Mouse (Mus musculus): Measurements from ENCODE around the gene Grin2d. TPM values are rescaled to one million over a fixed set of nuclear protein-coding genes. Genes with fewer than 3 reads are reported as not detected.

Gene Grin2d
- polyA plus RNA-seq, 1 experiment from 2014 or later: 0.15 TPM

- Histone ChIP-seq H3K9ac (ENCODE audit: low read length) (peak within 1 kb of the TSS; percentile 81), H3K4me1 (ENCODE audit: control insufficient read depth in 2 of 2, insufficient read depth in 2 of 2, low read length in 2 of 2) (peaks cover 3 to 4% of the 10 kb centered on the region in 2 experiments; a peak in 3 of 4 replicates), H3K4me2 (ENCODE audit: low read length) (peak within 1 kb of the TSS; percentile 96), H3K27me3 (ENCODE audit: control insufficient read depth, insufficient read depth, low read length) (no peaks in the 10 kb centered on the region), H3K36me3 (ENCODE audit: control insufficient read depth, insufficient read depth, low read length) (no peaks in the 10 kb centered on the region), H3K9me3 (ENCODE audit: control insufficient read depth, low read length) (no peaks in the 10 kb centered on the region), H3K4me3 (ENCODE audit: control insufficient read depth in 1 of 2, insufficient read depth in 1 of 2, low read depth in 1 of 2, low read length in 2 of 2) (peak within 1 kb of the TSS; percentile 50 to 59), H3K27ac (replicated peaks in 1 of 2; ENCODE audit: control insufficient read depth in 1 of 2, insufficient read depth in 1 of 2, low read depth in 2 of 2, low read length in 2 of 2) (peak within 1 kb of the TSS; percentile 44 to 79)
- peak; percentile 91 for ATAC-seq (ENCODE audit: insufficient number of reproducible peaks, insufficient read depth, low FRiP score, low read depth)
- whole genome bisulfite sequencing: 1% methylated on average over 40 of the region's 40 CpGs
Measured at GRCm38 (mm10) chr7:45896517-45897257, 18.5 kb upstream of the Grin2d start, which contains the start of the genes Syngr4 and Tmem143. TSS of gene Syngr4 (minus strand) at chr7:45896714. TSS of gene Tmem143 (plus strand) at chr7:45896941.

- H3K9ac ChIP-seq (ENCODE audit: low read length): no peak overlapping the region
- H3K9me3 ChIP-seq (ENCODE audit: control insufficient read depth, low read length): no peaks in the 10 kb centered on the region
- WGBS: 71% methylated on average over 6 of the region's 6 CpGs
- no peak overlapping the region for H3K27ac ChIP-seq (replicated peaks in 1 of 2; ENCODE audit: control insufficient read depth in 1 of 2, insufficient read depth in 1 of 2, low read depth in 2 of 2, low read length in 2 of 2)
- no peaks in the 10 kb centered on the region for H3K36me3 ChIP-seq (ENCODE audit: control insufficient read depth, insufficient read depth, low read length)
- ATAC-seq (ENCODE audit: insufficient number of reproducible peaks, insufficient read depth, low FRiP score, low read depth): no peak
- no peaks in the 10 kb centered on the region for H3K27me3 ChIP-seq (ENCODE audit: control insufficient read depth, insufficient read depth, low read length)
- H3K4me2 ChIP-seq (ENCODE audit: low read length): peak overlapping the region; percentile 96
- H3K4me3 ChIP-seq (ENCODE audit: control insufficient read depth in 1 of 2, insufficient read depth in 1 of 2, low read depth in 1 of 2, low read length in 2 of 2): 0 out of 4 replicates have a peak overlapping the region, but pooled peaks of 1 of the 2 experiments have one; percentile 1
- peaks cover 3 to 4% of the 10 kb centered on the region in 2 experiments; a peak in 3 of 4 replicates for H3K4me1 ChIP-seq (ENCODE audit: control insufficient read depth in 2 of 2, insufficient read depth in 2 of 2, low read length in 2 of 2)
Measured at GRCm38 (mm10) chr7:45895931-45896516, 17.8 kb upstream of the Grin2d start.

- Histone ChIP-seq H3K4me1 (ENCODE audit: control insufficient read depth in 2 of 2, insufficient read depth in 2 of 2, low read length in 2 of 2) (peaks cover 1 to 3% of the 10 kb centered on the region in 2 experiments; a peak in 3 of 4 replicates), H3K4me2 (ENCODE audit: low read length) (no peak overlapping the region), H3K27me3 (ENCODE audit: control insufficient read depth, insufficient read depth, low read length) (no peaks in the 10 kb centered on the region), H3K9me3 (ENCODE audit: control insufficient read depth, low read length) (no peaks in the 10 kb centered on the region), H3K27ac (replicated peaks in 1 of 2; ENCODE audit: control insufficient read depth in 1 of 2, insufficient read depth in 1 of 2, low read depth in 2 of 2, low read length in 2 of 2) (no peak overlapping the region), H3K9ac (ENCODE audit: low read length) (no peak overlapping the region), H3K4me3 (ENCODE audit: control insufficient read depth in 1 of 2, insufficient read depth in 1 of 2, low read depth in 1 of 2, low read length in 2 of 2) (no peak overlapping the region), H3K36me3 (ENCODE audit: control insufficient read depth, insufficient read depth, low read length) (no peaks in the 10 kb centered on the region)
- WGBS: 68% methylated on average over 2 of the region's 2 CpGs
- no peak for ATAC-seq (ENCODE audit: insufficient number of reproducible peaks, insufficient read depth, low FRiP score, low read depth)
Measured at GRCm38 (mm10) chr7:45892651-45893050, 14.5 kb upstream of the Grin2d start.

- no peaks in the 10 kb centered on the region for H3K9me3 ChIP-seq (ENCODE audit: control insufficient read depth, low read length)
- no peak overlapping the region for H3K9ac ChIP-seq (ENCODE audit: low read length)
- no peak overlapping the region for H3K27ac ChIP-seq (replicated peaks in 1 of 2; ENCODE audit: control insufficient read depth in 1 of 2, insufficient read depth in 1 of 2, low read depth in 2 of 2, low read length in 2 of 2)
- no peak overlapping the region for H3K4me3 ChIP-seq (ENCODE audit: control insufficient read depth in 1 of 2, insufficient read depth in 1 of 2, low read depth in 1 of 2, low read length in 2 of 2)
- no peaks in the 10 kb centered on the region for H3K4me1 ChIP-seq (ENCODE audit: control insufficient read depth in 2 of 2, insufficient read depth in 2 of 2, low read length in 2 of 2)
- ATAC-seq (ENCODE audit: insufficient number of reproducible peaks, insufficient read depth, low FRiP score, low read depth): no peak
- no peaks in the 10 kb centered on the region for H3K27me3 ChIP-seq (ENCODE audit: control insufficient read depth, insufficient read depth, low read length)
- no peak overlapping the region for H3K4me2 ChIP-seq (ENCODE audit: low read length)
- peaks cover 40% of the 10 kb centered on the region for H3K36me3 ChIP-seq (ENCODE audit: control insufficient read depth, insufficient read depth, low read length)
- WGBS: 38% methylated on average over 3 of the region's 3 CpGs
Measured at GRCm38 (mm10) chr7:45887246-45887645, 9.1 kb upstream of the Grin2d start.

- Histone ChIP-seq H3K9ac (ENCODE audit: low read length) (no peak overlapping the region), H3K27ac (replicated peaks in 1 of 2; ENCODE audit: control insufficient read depth in 1 of 2, insufficient read depth in 1 of 2, low read depth in 2 of 2, low read length in 2 of 2) (no peak overlapping the region), H3K4me1 (ENCODE audit: control insufficient read depth in 2 of 2, insufficient read depth in 2 of 2, low read length in 2 of 2) (no peaks in the 10 kb centered on the region), H3K4me2 (ENCODE audit: low read length) (no peak overlapping the region), H3K4me3 (ENCODE audit: control insufficient read depth in 1 of 2, insufficient read depth in 1 of 2, low read depth in 1 of 2, low read length in 2 of 2) (no peak overlapping the region), H3K36me3 (ENCODE audit: control insufficient read depth, insufficient read depth, low read length) (peaks cover 99% of the 10 kb centered on the region), H3K27me3 (ENCODE audit: control insufficient read depth, insufficient read depth, low read length) (no peaks in the 10 kb centered on the region), H3K9me3 (ENCODE audit: control insufficient read depth, low read length) (0 out of 2 replicates have a peak, but pooled peaks cover 2% of the 10 kb centered on the region)
- ATAC-seq (ENCODE audit: insufficient number of reproducible peaks, insufficient read depth, low FRiP score, low read depth): no peak
- 85% methylated on average over 2 of the region's 2 CpGs for WGBS
Measured at GRCm38 (mm10) chr7:45881011-45881410, 2.8 kb upstream of the Grin2d start.

- ATAC-seq (ENCODE audit: insufficient number of reproducible peaks, insufficient read depth, low FRiP score, low read depth): no peak
- H3K9ac ChIP-seq (ENCODE audit: low read length): no peak overlapping the region
- H3K4me3 ChIP-seq (ENCODE audit: control insufficient read depth in 1 of 2, insufficient read depth in 1 of 2, low read depth in 1 of 2, low read length in 2 of 2): no peak overlapping the region
- no peak overlapping the region for H3K27ac ChIP-seq (replicated peaks in 1 of 2; ENCODE audit: control insufficient read depth in 1 of 2, insufficient read depth in 1 of 2, low read depth in 2 of 2, low read length in 2 of 2)
- 97% methylated on average over 4 of the region's 4 CpGs for WGBS
- no peak overlapping the region for H3K4me2 ChIP-seq (ENCODE audit: low read length)
- no peaks in the 10 kb centered on the region for H3K4me1 ChIP-seq (ENCODE audit: control insufficient read depth in 2 of 2, insufficient read depth in 2 of 2, low read length in 2 of 2)
- no peaks in the 10 kb centered on the region for H3K27me3 ChIP-seq (ENCODE audit: control insufficient read depth, insufficient read depth, low read length)
- 0 out of 2 replicates have a peak, but pooled peaks cover 2% of the 10 kb centered on the region for H3K9me3 ChIP-seq (ENCODE audit: control insufficient read depth, low read length)
- H3K36me3 ChIP-seq (ENCODE audit: control insufficient read depth, insufficient read depth, low read length): peaks cover 99% of the 10 kb centered on the region
Measured at GRCm38 (mm10) chr7:45880531-45880930, 2.4 kb upstream of the Grin2d start.

GRCm38 (mm10) chr7:45876895-45877294 is 1.3 kb downstream of the Grin2d start:
- Histone ChIP-seq H3K4me3 (ENCODE audit: control insufficient read depth in 1 of 2, insufficient read depth in 1 of 2, low read depth in 1 of 2, low read length in 2 of 2) (no peak overlapping the region), H3K27me3 (ENCODE audit: control insufficient read depth, insufficient read depth, low read length) (no peaks in the 10 kb centered on the region; the same call in 1 of the 2 replicates), H3K4me2 (ENCODE audit: low read length) (no peak overlapping the region), H3K4me1 (ENCODE audit: control insufficient read depth in 2 of 2, insufficient read depth in 2 of 2, low read length in 2 of 2) (peaks cover 7 to 16% of the 10 kb centered on the region in 2 experiments), H3K9me3 (ENCODE audit: control insufficient read depth, low read length) (0 out of 2 replicates have a peak, but pooled peaks cover 2% of the 10 kb centered on the region), H3K27ac (replicated peaks in 1 of 2; ENCODE audit: control insufficient read depth in 1 of 2, insufficient read depth in 1 of 2, low read depth in 2 of 2, low read length in 2 of 2) (no peak overlapping the region), H3K9ac (ENCODE audit: low read length) (no peak overlapping the region), H3K36me3 (ENCODE audit: control insufficient read depth, insufficient read depth, low read length) (peaks cover 80% of the 10 kb centered on the region)
- no peak for ATAC-seq (ENCODE audit: insufficient number of reproducible peaks, insufficient read depth, low FRiP score, low read depth)
- 94% methylated on average over 7 of the region's 7 CpGs for WGBS

All from heart, embryonic 14.5 days (tissue).